Mouse (Mus musculus): ENCODE data around the gene Srebf1. TPM values are rescaled to one million over a fixed set of nuclear protein-coding genes. Genes with fewer than 3 reads are reported as not detected.
A peak's percentile ranks its signal among the peaks of the same experiment; 100 is the strongest.

The Srebf1 gene
- polyA plus RNA-seq, 1 experiment, result 54.1 TPM

DNA sequence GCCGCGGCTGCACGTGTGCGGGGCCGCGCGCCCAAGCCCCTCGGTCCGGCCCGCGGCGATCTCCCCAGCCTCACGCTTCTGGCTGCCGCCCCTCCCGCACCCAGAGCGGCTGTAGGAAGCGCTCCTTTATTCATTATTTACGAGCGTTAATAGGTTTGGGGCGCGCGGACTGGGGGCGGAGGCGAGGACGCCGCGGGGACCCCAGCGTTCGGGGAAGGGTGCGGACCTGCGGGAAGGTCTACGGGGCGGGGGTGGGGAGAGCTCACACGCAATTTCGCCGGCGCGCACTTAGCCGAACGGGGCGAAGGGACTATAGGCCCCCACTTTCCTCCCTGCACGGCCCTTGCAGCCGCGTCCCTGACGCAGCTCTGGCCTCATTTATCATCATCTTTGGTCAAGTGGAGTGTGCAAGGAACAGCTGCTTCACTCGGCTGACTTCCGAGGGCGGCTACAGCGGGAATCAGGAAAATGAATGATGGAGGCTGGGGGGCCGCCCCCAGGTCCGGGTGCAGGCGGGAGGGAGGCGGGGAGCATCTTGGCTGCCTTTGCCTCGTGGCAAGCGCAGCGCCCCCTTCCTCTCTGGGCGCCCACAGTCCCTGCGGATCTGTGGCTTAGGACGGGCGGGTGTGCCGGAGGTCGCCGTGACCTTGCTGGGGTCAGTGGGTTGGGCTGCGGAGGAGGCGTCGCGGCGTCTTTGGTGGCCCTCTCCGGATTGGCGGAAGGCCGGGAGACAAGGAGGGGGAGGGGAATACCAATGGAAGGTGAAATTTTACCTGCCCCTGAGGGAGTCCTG is 46.0 kb downstream of the Srebf1 start:
- H3K4me1 ChIP-seq (ENCODE audit: control insufficient read depth, insufficient read depth, low read length), result peaks cover 24% of the 10 kb centered on the region
- TF ChIP-seq CTCF (IDR thresholded peaks at IDR 0.05; ENCODE audit: borderline replicate concordance, insufficient read depth, low read length), result peak; percentile 27; the same call in 1 of the 2 replicates
- TF ChIP-seq POLR2A (IDR thresholded peaks at IDR 0.05; ENCODE audit: low read depth, low read length), result no peak
- peak overlapping the region; percentile 52 for H3K4me3 ChIP-seq (ENCODE audit: insufficient read depth, low read length)
- peak overlapping the region; percentile 61 for H3K27ac ChIP-seq (ENCODE audit: insufficient read depth, low read length)

- TF ChIP-seq CTCF (IDR thresholded peaks at IDR 0.05; ENCODE audit: borderline replicate concordance, insufficient read depth, low read length), result no peak
- TF ChIP-seq POLR2A (IDR thresholded peaks at IDR 0.05; ENCODE audit: low read depth, low read length), result no peak
- H3K4me1 ChIP-seq (ENCODE audit: control insufficient read depth, insufficient read depth, low read length), result peaks cover 24% of the 10 kb centered on the region
- H3K27ac ChIP-seq (ENCODE audit: insufficient read depth, low read length), result no peak overlapping the region
- H3K4me3 ChIP-seq (ENCODE audit: insufficient read depth, low read length), result peak overlapping the region; percentile 52
These were observed 46.8 kb downstream of the Srebf1 start for GRCm38 (mm10) chr11:60175371-60176181.

- TF ChIP-seq POLR2A (IDR thresholded peaks at IDR 0.05; ENCODE audit: low read depth, low read length), result no peak
- no peak for TF ChIP-seq CTCF (IDR thresholded peaks at IDR 0.05; ENCODE audit: borderline replicate concordance, insufficient read depth, low read length)
- Histone ChIP-seq H3K27ac (ENCODE audit: insufficient read depth, low read length) (no peak overlapping the region), H3K4me3 (ENCODE audit: insufficient read depth, low read length) (no peak overlapping the region), H3K4me1 (ENCODE audit: control insufficient read depth, insufficient read depth, low read length) (peaks cover 15% of the 10 kb centered on the region)
These were observed 48.7 kb downstream of the Srebf1 start for GRCm38 (mm10) chr11:60173606-60174184.

DNA sequence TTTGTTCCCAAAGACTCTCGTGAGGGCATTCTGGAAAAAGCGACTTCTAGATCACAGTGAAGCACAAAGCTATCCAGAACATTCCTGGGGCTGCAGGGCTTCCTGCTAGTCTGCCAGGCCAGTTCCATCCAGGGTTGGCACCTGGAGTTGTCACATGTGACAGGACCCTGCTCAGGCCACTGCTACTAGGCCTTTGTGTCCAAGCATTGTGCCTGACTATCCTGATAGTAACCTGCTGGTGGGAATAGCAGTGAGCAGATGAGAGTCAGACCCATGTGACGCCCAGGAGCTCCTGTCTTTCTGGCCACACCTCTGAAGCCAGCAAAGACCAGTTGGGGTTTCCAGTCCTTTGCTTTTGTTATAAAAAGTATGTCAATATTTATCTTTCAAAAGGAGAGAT is 50.3 kb downstream of the Srebf1 start:
- Histone ChIP-seq H3K27ac (ENCODE audit: insufficient read depth, low read length) (no peak overlapping the region), H3K4me1 (ENCODE audit: control insufficient read depth, insufficient read depth, low read length) (peaks cover 3% of the 10 kb centered on the region; the same call in 1 of the 2 replicates), H3K4me3 (ENCODE audit: insufficient read depth, low read length) (no peak overlapping the region)
- TF ChIP-seq CTCF (IDR thresholded peaks at IDR 0.05; ENCODE audit: borderline replicate concordance, insufficient read depth, low read length), result no peak
- no peak for TF ChIP-seq POLR2A (IDR thresholded peaks at IDR 0.05; ENCODE audit: low read depth, low read length)

DNA sequence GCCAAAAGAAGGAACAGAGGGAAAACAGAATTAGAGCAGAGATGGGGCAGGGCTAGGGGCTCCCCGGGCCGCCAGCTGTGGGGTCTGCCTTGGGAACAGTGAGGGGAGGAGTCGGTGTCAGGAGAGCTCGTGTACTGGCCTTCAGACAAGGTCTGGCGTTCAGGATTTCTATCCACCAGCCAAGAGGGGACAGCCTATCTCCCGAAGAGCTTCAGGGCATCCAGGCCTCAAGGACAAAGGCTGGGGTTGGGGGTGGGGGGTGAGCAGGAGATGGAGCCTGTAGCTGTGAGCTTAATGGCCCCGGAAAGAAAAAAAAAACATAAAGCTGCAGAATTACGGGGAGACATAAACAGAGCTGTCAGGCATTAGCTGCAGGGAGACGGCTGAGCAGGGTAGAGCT is 53.6 kb downstream of the Srebf1 start:
- no peak for TF ChIP-seq POLR2A (IDR thresholded peaks at IDR 0.05; ENCODE audit: low read depth, low read length)
- TF ChIP-seq CTCF (IDR thresholded peaks at IDR 0.05; ENCODE audit: borderline replicate concordance, insufficient read depth, low read length), result no peak
- no peak overlapping the region for H3K27ac ChIP-seq (ENCODE audit: insufficient read depth, low read length)
- no peaks in the 10 kb centered on the region; the same call in 1 of the 2 replicates for H3K4me1 ChIP-seq (ENCODE audit: control insufficient read depth, insufficient read depth, low read length)

DNA sequence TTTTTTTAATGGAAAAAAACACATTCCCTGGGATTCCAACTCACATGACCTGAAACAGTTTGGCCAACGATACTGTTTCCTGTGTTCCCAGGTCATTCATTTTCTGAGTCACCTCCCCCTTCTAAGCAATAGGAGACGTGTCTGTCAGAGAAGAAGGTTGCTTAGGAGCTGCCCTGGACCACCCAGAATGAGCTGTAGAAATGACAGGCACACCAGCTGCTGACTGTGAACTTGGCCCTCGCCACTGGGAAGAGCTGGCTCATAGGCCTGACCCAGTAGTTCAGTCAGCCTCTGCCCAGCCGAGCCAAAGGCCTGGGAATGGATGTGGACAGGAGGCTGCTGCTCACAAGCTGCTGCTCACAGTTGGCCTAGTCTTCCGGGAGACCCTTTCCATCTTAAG is 57.3 kb downstream of the Srebf1 start:
- TF ChIP-seq POLR2A (IDR thresholded peaks at IDR 0.05; ENCODE audit: low read depth, low read length), result no peak
- TF ChIP-seq CTCF (IDR thresholded peaks at IDR 0.05; ENCODE audit: borderline replicate concordance, insufficient read depth, low read length), result no peak
- H3K4me3 ChIP-seq (ENCODE audit: insufficient read depth, low read length), result no peak overlapping the region
- no peaks in the 10 kb centered on the region for H3K4me1 ChIP-seq (ENCODE audit: control insufficient read depth, insufficient read depth, low read length)
- no peak overlapping the region for H3K27ac ChIP-seq (ENCODE audit: insufficient read depth, low read length)

More for the DNA sequence above, 53.6 kb downstream of the Srebf1 start:
- no peak overlapping the region for H3K4me3 ChIP-seq (ENCODE audit: insufficient read depth, low read length)

GRCm38 (mm10) chr11:60164450-60164849 is 57.9 kb downstream of the Srebf1 start:
- Histone ChIP-seq H3K4me1 (ENCODE audit: control insufficient read depth, insufficient read depth, low read length) (no peaks in the 10 kb centered on the region), H3K27ac (ENCODE audit: insufficient read depth, low read length) (no peak overlapping the region), H3K4me3 (ENCODE audit: insufficient read depth, low read length) (no peak overlapping the region)
- TF ChIP-seq CTCF (IDR thresholded peaks at IDR 0.05; ENCODE audit: borderline replicate concordance, insufficient read depth, low read length) (no peak), POLR2A (IDR thresholded peaks at IDR 0.05; ENCODE audit: low read depth, low read length) (no peak)

GRCm38 (mm10) chr11:60163362-60163761 is 59.0 kb downstream of the Srebf1 start:
- TF ChIP-seq CTCF (IDR thresholded peaks at IDR 0.05; ENCODE audit: borderline replicate concordance, insufficient read depth, low read length) (no peak), POLR2A (IDR thresholded peaks at IDR 0.05; ENCODE audit: low read depth, low read length) (no peak)
- H3K27ac ChIP-seq (ENCODE audit: insufficient read depth, low read length), result no peak overlapping the region
- H3K4me1 ChIP-seq (ENCODE audit: control insufficient read depth, insufficient read depth, low read length), result no peaks in the 10 kb centered on the region
- no peak overlapping the region for H3K4me3 ChIP-seq (ENCODE audit: insufficient read depth, low read length)

GRCm38 (mm10) chr11:60162547-60162946 is 59.8 kb downstream of the Srebf1 start:
- H3K27ac ChIP-seq (ENCODE audit: insufficient read depth, low read length), result no peak overlapping the region
- no peak overlapping the region for H3K4me3 ChIP-seq (ENCODE audit: insufficient read depth, low read length)
- H3K4me1 ChIP-seq (ENCODE audit: control insufficient read depth, insufficient read depth, low read length), result no peaks in the 10 kb centered on the region
- TF ChIP-seq POLR2A (IDR thresholded peaks at IDR 0.05; ENCODE audit: low read depth, low read length), result no peak
- TF ChIP-seq CTCF (IDR thresholded peaks at IDR 0.05; ENCODE audit: borderline replicate concordance, insufficient read depth, low read length), result no peak
